Mouse (Mus musculus) forebrain, embryonic 16.5 days (tissue): Measurements from ENCODE around the gene Rmdn3. TPM values are rescaled to one million over a fixed set of nuclear protein-coding genes. Genes with fewer than 3 reads are reported as not detected.

ENCODE experiments used
- ATAC-seq: fragments of 200-750 bp; cut with Nextera tagmentation; 2 replicates; pipeline ENCODE4 v1.8.0; 2017; ENCODE audit warnings: mild to moderate bottlenecking, moderate library complexity
- H3K27ac ChIP-seq: fragments of 300-500 bp; sonication (generic); 2 replicates; pipeline ENCODE4 v1.5.1; 2014; ENCODE audit warnings: low read length, control low read depth
- H3K27me3 ChIP-seq: fragments of 300-500 bp; sonication (generic); replicated peaks from 2 replicates; pipeline ENCODE4 v1.6.1; 2014; ENCODE audit warnings: low read length; ENCODE audit not compliant: control insufficient read depth, insufficient read depth
- H3K36me3 ChIP-seq: fragments of 300-500 bp; sonication (generic); 2 replicates; pipeline ENCODE4 v1.6.1; 2014; ENCODE audit not compliant: control insufficient read depth, insufficient read depth
- H3K4me1 ChIP-seq: fragments of 300-500 bp; sonication (generic); replicated peaks from 2 replicates; pipeline ENCODE4 v1.6.1; 2014; ENCODE audit warnings: low read length; ENCODE audit not compliant: control insufficient read depth, insufficient read depth
- H3K4me2 ChIP-seq: fragments of 300-500 bp; sonication (generic); 2 replicates; pipeline ENCODE4 v1.6.1; 2014; ENCODE audit warnings: mild to moderate bottlenecking, low read length, control low read depth
- H3K4me3 ChIP-seq: fragments of 300-500 bp; sonication (generic); replicated peaks from 2 replicates; pipeline ENCODE4 v1.5.1; 2014; ENCODE audit warnings: mild to moderate bottlenecking, low read length, control low read depth
- H3K9ac ChIP-seq: fragments of 300-500 bp; sonication (generic); replicated peaks from 2 replicates; pipeline ENCODE4 v1.6.1; 2014; ENCODE audit warnings: low read depth, low read length, control low read depth
- H3K9me3 ChIP-seq: fragments of 300-500 bp; sonication (generic); 2 replicates; pipeline ENCODE4 v1.6.1; 2016; ENCODE audit warnings: low read length; ENCODE audit not compliant: control insufficient read depth
- WGBS: fragments of 180-500 bp; shearing (Covaris S2); extraction: QIAGEN DNeasy Blood & Tissue Kit; methylation state at CpG from one replicate; pipeline ENCODE4 v1.1.7; 2014; 5-methylcytosine and 5-hydroxymethylcytosine counted together
- polyA plus RNA-seq: library from polyadenylated mRNA; unstranded; fragments of >200 nt; fragmentation: Nextera tagmentation; extraction: Ambion mirVana; gene quantifications from 2 replicates; pipeline ENCODE4 v1.2.1, GENCODE M21; 2015

Gene Rmdn3
- polyA plus RNA-seq, 1 experiment from 2014 or later: 65.3 TPM

DNA sequence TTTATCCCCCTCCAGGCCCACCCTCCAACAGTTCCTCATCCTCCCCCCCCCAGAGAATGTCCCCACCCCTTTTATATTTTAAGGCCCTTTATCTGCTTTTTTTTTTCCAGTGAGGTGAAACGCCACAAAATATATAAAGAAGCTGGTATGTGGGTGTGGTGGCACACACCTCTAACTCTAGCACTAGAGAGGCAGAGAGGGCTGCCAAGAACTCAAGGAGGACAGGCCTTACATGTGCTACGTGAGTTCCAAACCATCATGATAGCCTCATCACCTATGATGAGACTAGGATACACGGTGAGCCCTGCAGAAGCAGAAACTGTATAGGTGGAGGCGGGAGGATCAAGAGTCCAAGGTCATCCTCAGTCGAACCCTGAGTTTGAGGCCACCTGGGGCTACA is 34.1 kb upstream of the Rmdn3 start:
- no peak overlapping the region for H3K4me3 ChIP-seq
- H3K4me2 ChIP-seq: no peak overlapping the region
- H3K9me3 ChIP-seq: no peaks in the 10 kb centered on the region
- H3K4me1 ChIP-seq: peaks cover 9% of the 10 kb centered on the region
- no peak overlapping the region for H3K27ac ChIP-seq
- no peaks in the 10 kb centered on the region for H3K36me3 ChIP-seq
- WGBS: 88% methylated on average over 5 of the region's 5 CpGs
- no peaks in the 10 kb centered on the region for H3K27me3 ChIP-seq
- no peak for ATAC-seq
- no peak overlapping the region for H3K9ac ChIP-seq

GRCm38 (mm10) chr2:119189029-119189710 is 32.3 kb upstream of the Rmdn3 start:
- Histone ChIP-seq H3K36me3 (peaks cover 2% of the 10 kb centered on the region), H3K4me3 (peak overlapping the region; percentile 30), H3K27ac (no peak overlapping the region), H3K4me2 (peak overlapping the region; percentile 55), H3K27me3 (no peaks in the 10 kb centered on the region), H3K9ac (no peak overlapping the region), H3K9me3 (no peaks in the 10 kb centered on the region), H3K4me1 (peaks cover 8% of the 10 kb centered on the region)
- peak; percentile 88 for ATAC-seq
- WGBS: 7% methylated on average over 15 of the region's 15 CpGs

- Histone ChIP-seq H3K27me3 (no peaks in the 10 kb centered on the region), H3K36me3 (peaks cover 12% of the 10 kb centered on the region), H3K4me3 (no peak overlapping the region), H3K9ac (no peak overlapping the region), H3K9me3 (no peaks in the 10 kb centered on the region), H3K27ac (no peak overlapping the region), H3K4me2 (no peak overlapping the region), H3K4me1 (no peaks in the 10 kb centered on the region)
- WGBS: 79% methylated on average over 7 of the region's 7 CpGs
- no peak for ATAC-seq
Measured at GRCm38 (mm10) chr2:119182914-119183313, 26.1 kb upstream of the Rmdn3 start.

DNA sequence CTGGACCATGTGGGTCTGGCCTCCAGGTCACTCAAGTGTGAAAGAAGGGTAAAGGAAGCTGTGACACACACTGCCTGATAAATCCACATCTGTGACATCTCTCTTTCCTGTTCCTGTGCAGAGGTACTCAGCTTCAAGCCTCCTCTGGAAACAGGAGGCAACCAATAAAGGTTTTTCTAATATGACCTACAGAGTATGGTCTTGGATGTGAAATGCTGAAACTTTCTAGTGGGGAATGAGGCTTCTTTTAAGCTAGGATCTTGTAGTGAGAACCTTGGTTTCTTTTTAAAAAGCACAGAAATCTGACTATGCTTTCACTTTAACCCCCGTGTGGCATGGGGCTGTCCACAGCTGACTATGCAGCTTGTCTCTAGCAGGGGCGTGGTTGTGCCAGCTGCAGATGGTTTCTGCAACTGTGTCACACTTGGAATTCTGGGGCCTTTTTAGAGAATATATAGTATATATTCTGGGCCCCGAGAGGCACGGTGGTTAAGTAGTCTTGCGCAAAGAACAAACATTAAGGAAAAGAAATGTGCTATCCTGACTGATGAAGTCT is 20.6 kb upstream of the Rmdn3 start:
- no peak overlapping the region for H3K27ac ChIP-seq
- peaks cover 6% of the 10 kb centered on the region; the same call in 1 of the 2 replicates for H3K36me3 ChIP-seq
- peaks cover 11% of the 10 kb centered on the region for H3K4me1 ChIP-seq
- no peaks in the 10 kb centered on the region for H3K27me3 ChIP-seq
- no peak overlapping the region for H3K9ac ChIP-seq
- no peaks in the 10 kb centered on the region for H3K9me3 ChIP-seq
- no peak for ATAC-seq
- 91% methylated on average over 5 of the region's 5 CpGs for WGBS
- no peak overlapping the region for H3K4me2 ChIP-seq
- no peak overlapping the region for H3K4me3 ChIP-seq

DNA sequence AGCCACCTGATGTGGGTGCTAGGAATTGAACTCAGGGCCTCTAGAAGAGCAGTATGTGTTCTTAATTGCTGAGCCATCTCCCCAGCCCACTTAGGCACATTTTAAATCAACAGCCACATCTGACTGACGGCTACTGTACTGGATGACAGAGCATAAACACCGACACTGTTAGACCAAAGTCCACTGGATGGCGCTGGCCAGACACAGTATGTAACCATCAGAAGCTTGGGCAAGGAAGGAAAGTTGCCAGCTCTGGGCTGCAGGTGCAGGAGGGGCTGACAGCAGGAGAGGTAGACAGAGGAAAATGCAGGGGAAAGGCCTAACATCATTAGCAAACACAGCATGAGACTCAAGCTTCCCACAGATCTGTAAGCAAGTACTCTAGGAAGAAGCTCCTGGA is 19.9 kb upstream of the Rmdn3 start:
- no peak overlapping the region for H3K27ac ChIP-seq
- peaks cover 6% of the 10 kb centered on the region; the same call in 1 of the 2 replicates for H3K36me3 ChIP-seq
- H3K9me3 ChIP-seq: no peaks in the 10 kb centered on the region
- H3K9ac ChIP-seq: no peak overlapping the region
- WGBS: 63% methylated on average over 3 of the region's 3 CpGs
- H3K4me3 ChIP-seq: no peak overlapping the region
- ATAC-seq: no peak
- H3K4me2 ChIP-seq: no peak overlapping the region
- no peaks in the 10 kb centered on the region for H3K27me3 ChIP-seq
- peaks cover 11% of the 10 kb centered on the region for H3K4me1 ChIP-seq

DNA sequence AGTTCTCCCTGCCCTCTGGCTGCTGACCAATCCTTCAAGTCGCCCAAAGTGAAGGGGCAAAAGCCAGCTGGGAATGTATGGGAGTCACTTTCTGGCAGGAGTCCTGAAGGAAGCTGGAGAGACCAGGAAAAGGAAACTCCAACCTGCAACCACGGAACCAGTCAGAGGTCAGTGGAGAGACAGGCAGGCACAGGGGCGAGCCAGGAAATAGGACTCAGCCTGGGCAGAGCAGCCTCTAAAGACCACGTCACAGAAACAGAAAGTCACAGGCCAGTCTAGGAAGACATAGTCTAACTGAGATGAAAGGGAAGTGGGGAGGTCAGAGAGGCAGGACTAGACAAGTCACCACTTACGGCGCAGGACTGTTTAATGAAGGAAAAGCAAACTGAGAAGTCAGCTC is 18.8 kb upstream of the Rmdn3 start:
- no peak for ATAC-seq
- H3K4me2 ChIP-seq: no peak overlapping the region
- no peak overlapping the region for H3K27ac ChIP-seq
- no peak overlapping the region for H3K9ac ChIP-seq
- no peak overlapping the region for H3K4me3 ChIP-seq
- peaks cover 6% of the 10 kb centered on the region; the same call in 1 of the 2 replicates for H3K36me3 ChIP-seq
- peaks cover 11% of the 10 kb centered on the region for H3K4me1 ChIP-seq
- H3K27me3 ChIP-seq: no peaks in the 10 kb centered on the region
- H3K9me3 ChIP-seq: no peaks in the 10 kb centered on the region
- 76% methylated on average over 6 of the region's 6 CpGs for WGBS

DNA sequence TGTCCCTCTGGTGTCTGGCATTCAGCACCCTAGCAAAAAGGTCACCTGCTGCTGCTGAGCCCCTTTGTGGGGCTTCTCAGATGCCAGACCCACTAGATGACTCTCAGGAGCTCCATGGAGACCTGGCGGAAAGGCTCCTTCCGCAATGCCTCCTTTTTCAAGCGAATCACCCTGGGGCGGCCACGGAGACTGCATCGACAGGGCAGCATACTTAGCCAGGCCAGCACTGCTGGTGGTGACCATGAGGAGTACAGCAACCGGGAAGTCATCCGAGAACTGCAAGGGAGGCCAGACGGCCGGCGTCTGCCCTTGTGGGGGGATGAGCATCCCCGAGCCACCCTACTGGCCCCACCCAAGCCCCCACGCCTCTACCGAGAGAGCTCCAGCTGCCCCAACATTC is 18.0 kb upstream of the Rmdn3 start:
- Histone ChIP-seq H3K9me3 (no peaks in the 10 kb centered on the region), H3K9ac (no peak overlapping the region), H3K27ac (no peak overlapping the region), H3K27me3 (no peaks in the 10 kb centered on the region), H3K4me1 (peaks cover 11% of the 10 kb centered on the region), H3K36me3 (peaks cover 2% of the 10 kb centered on the region; the same call in 1 of the 2 replicates), H3K4me3 (no peak overlapping the region), H3K4me2 (no peak overlapping the region)
- no peak for ATAC-seq
- WGBS: 63% methylated on average over 14 of the region's 14 CpGs

- no peaks in the 10 kb centered on the region for H3K36me3 ChIP-seq
- peaks cover 11% of the 10 kb centered on the region for H3K4me1 ChIP-seq
- no peak within 1 kb of the TSS for H3K27ac ChIP-seq
- H3K4me2 ChIP-seq: no peak within 1 kb of the TSS
- 24% methylated on average over 8 of the region's 8 CpGs for WGBS
- 0 out of 2 replicates have a peak, but pooled peaks have one; percentile 21 for ATAC-seq
- no peak within 1 kb of the TSS for H3K9ac ChIP-seq
- H3K9me3 ChIP-seq: no peaks in the 10 kb centered on the region
- H3K4me3 ChIP-seq: no peak within 1 kb of the TSS
- no peaks in the 10 kb centered on the region for H3K27me3 ChIP-seq
Measured at GRCm38 (mm10) chr2:119173991-119174651, 17.3 kb upstream of the Rmdn3 start, which contains the start of gene Gm14137. Gm14137 (plus strand) TSS chr2:119174509.

DNA sequence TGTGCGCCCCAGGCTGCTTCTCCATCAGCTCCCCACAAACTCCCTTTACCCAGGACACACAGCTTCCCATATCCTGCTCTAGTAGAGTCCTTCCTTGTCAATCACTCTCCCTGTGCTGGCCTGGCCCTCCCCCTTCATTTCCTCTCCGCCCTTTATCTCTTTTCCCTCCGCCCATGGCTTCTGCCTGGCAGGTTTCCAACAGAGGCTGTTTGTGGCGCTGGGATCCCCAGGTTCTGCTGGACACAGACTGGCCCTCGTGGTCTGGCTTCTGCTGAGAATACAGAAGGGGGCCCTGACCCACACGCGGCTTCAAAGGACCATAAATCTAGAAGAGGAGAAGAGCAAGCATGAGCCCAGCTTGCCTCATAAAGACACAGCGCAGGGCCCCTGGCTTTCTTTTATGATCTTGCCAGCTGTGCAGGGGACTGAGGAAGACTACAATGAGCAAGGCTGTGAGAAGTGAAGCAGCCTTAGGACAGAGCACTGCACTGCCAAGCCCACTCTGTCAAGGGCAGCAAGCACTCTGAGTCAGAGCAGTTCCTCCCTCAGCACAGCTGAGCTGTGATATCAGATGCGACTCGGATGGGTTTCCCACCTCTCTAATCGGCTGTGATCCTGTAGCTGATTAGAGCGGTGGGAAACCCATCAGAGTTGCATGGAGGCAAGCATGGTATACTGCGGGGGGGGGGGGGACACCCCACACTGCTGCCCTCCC is 16.2 kb upstream of the Rmdn3 start:
- H3K36me3 ChIP-seq: no peaks in the 10 kb centered on the region
- H3K9me3 ChIP-seq: no peaks in the 10 kb centered on the region
- 0 out of 2 replicates have a peak, but pooled peaks have one; percentile 26 for ATAC-seq
- H3K9ac ChIP-seq: 0 out of 2 replicates have a peak overlapping the region, but pooled peaks have one; percentile 19
- 30% methylated on average over 13 of the region's 13 CpGs for WGBS
- peaks cover 11% of the 10 kb centered on the region for H3K4me1 ChIP-seq
- no peak overlapping the region for H3K4me2 ChIP-seq
- H3K4me3 ChIP-seq: no peak overlapping the region
- H3K27me3 ChIP-seq: no peaks in the 10 kb centered on the region; the same call in 1 of the 2 replicates
- H3K27ac ChIP-seq: no peak overlapping the region
